Mouse (Mus musculus) telencephalon, adult 2 months (tissue): ENCODE measurements at regions not wholly inside any gene's neighbourhood (a gene's known extent, or its start where the extent isn't known, plus 50 kb on each side); places are given as distances from the start of the nearest gene placed in this dataset.

Experiments
- DNase-seq: peaks from one replicate; pipeline ENCODE4 v3.0.0-alpha.2; 2011; ENCODE audit warnings: low read depth, low spot score

- no peak for DNase-seq
These were observed 54.1 kb upstream of the Btc start for GRCm38 (mm10) chr5:91456924-91457323.

- peak; percentile 46 for DNase-seq
These were observed 52.4 kb upstream of the Parm1 start for GRCm38 (mm10) chr5:91464876-91465508.
